Mouse (Mus musculus) hindbrain, embryonic 14.5 days (tissue): ENCODE data around the gene Gpr1. TPM values are rescaled to one million over a fixed set of nuclear protein-coding genes. Genes with fewer than 3 reads are reported as not detected.

Experiments used
- ATAC-seq: fragments of 200-750 bp; cut with Nextera tagmentation; 2 replicates; pipeline ENCODE4 v1.8.0; 2017; ENCODE audit warnings: moderate number of reproducible peaks, mild to moderate bottlenecking, moderate TSS enrichment, moderate library complexity; ENCODE audit not compliant: low FRiP score
- DNase-seq: peaks from one replicate; pipeline ENCODE4 v3.0.0-alpha.2; 2015; ENCODE audit warnings: low spot score
- H3K27ac ChIP-seq: fragments of 300-500 bp; sonication (generic); 2 replicates; pipeline ENCODE4 v1.5.1; 2014; ENCODE audit warnings: mild to moderate bottlenecking, moderate library complexity
- H3K27me3 ChIP-seq: fragments of 300-500 bp; sonication (generic); 2 replicates; pipeline ENCODE4 v1.6.1; 2014; ENCODE audit warnings: mild to moderate bottlenecking, low read length, mixed read lengths; ENCODE audit not compliant: control insufficient read depth, insufficient read depth
- H3K36me3 ChIP-seq: fragments of 300-500 bp; sonication (generic); replicated peaks from 2 replicates; pipeline ENCODE4 v1.6.1; 2014; ENCODE audit not compliant: control insufficient read depth, insufficient read depth
- H3K4me1 ChIP-seq: fragments of 300-500 bp; sonication (generic); replicated peaks from 2 replicates; pipeline ENCODE4 v1.6.1; 2014; ENCODE audit warnings: antibody characterized with exemption, low read length, mixed read lengths; ENCODE audit not compliant: control insufficient read depth, insufficient read depth
- H3K4me2 ChIP-seq: fragments of 300-500 bp; sonication (generic); replicated peaks from 2 replicates; pipeline ENCODE4 v1.6.1; 2014; ENCODE audit warnings: mild to moderate bottlenecking, moderate library complexity
- H3K4me3 ChIP-seq: fragments of 300-500 bp; sonication (generic); replicated peaks from 2 replicates; pipeline ENCODE4 v1.5.1; 2014; ENCODE audit warnings: mild to moderate bottlenecking, low read length
- H3K9ac ChIP-seq: fragments of 300-500 bp; sonication (generic); 2 replicates; pipeline ENCODE4 v1.6.1; 2014
- H3K9me3 ChIP-seq: fragments of 300-500 bp; sonication (generic); 2 replicates; pipeline ENCODE4 v1.6.1; 2016; ENCODE audit warnings: low read length; ENCODE audit not compliant: control insufficient read depth
- WGBS: fragments of 180-500 bp; shearing (Covaris S2); extraction: QIAGEN DNeasy Blood & Tissue Kit; methylation state at CpG from one replicate; pipeline ENCODE4 v1.1.7; 2014; 5-methylcytosine and 5-hydroxymethylcytosine counted together
- polyA plus RNA-seq: library from polyadenylated mRNA; unstranded; fragments of >200 nt; fragmentation: Nextera tagmentation; extraction: Ambion mirVana; gene quantifications from 2 replicates; pipeline ENCODE4 v1.2.1, GENCODE M21; 2014

Gpr1 gene
- polyA plus RNA-seq, result 0.35 and 0.63 TPM in 2 replicates

DNA sequence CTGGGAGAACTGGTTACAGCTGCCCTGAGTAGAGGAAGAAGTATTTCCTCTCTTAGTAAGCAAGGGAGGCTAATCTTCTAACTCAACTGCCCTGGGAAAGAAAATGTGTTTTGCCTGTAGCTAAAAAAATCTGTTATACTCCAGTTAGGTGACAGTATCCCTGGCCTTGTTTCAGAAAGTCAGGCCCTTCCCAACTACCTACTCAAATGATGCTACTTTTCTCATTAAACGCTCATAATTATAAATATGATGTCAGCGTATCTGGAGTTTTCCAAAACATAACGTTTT is at the start of gene Gpr1:
TSS of gene Gpr1 (minus strand) at position 273 of the 288 bp plus-strand sequence.
- DNase-seq, result no peak
- 40% methylated on average over 3 of the region's 3 CpGs for WGBS
- Histone ChIP-seq H3K4me1 (peaks cover 16% of the 10 kb centered on the region; the same call in 1 of the 2 replicates), H3K9ac (peak within 1 kb of the TSS; percentile 50), H3K27ac (peak within 1 kb of the TSS; percentile 57), H3K4me3 (peak within 1 kb of the TSS; percentile 1; the same call in 1 of the 2 replicates), H3K4me2 (peak within 1 kb of the TSS; percentile 47), H3K36me3 (no peaks in the 10 kb centered on the region), H3K9me3 (no peaks in the 10 kb centered on the region), H3K27me3 (no peaks in the 10 kb centered on the region)
- no peak for ATAC-seq

DNA sequence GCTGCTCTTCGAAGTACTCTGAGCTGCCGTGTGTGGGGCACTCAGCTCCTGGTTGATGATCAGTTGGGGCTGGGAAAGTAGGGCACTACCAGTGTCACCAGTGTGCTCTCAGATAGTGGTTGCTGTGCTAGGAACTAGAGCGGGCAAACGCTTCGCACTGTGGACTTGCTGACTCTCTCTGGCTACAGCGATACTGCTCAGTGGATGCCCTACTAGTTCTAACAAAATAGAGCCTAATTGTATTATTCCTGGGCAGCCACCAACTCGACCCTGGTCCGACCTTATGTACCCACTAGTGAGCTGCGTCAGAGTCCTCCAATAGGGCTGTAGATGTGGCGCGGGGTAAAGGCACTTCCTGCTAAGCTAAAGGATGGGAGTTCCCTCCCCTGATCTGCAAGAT is 49.3 kb upstream of the Gpr1 start:
- Histone ChIP-seq H3K9me3 (no peaks in the 10 kb centered on the region), H3K4me2 (no peak overlapping the region), H3K36me3 (no peaks in the 10 kb centered on the region), H3K27me3 (peaks cover 87% of the 10 kb centered on the region), H3K9ac (no peak overlapping the region), H3K4me1 (no peaks in the 10 kb centered on the region), H3K4me3 (no peak overlapping the region), H3K27ac (no peak overlapping the region)
- no peak for DNase-seq
- peak; percentile 37; the same call in 1 of the 2 replicates for ATAC-seq
- 36% methylated on average over 11 of the region's 11 CpGs for WGBS

DNA sequence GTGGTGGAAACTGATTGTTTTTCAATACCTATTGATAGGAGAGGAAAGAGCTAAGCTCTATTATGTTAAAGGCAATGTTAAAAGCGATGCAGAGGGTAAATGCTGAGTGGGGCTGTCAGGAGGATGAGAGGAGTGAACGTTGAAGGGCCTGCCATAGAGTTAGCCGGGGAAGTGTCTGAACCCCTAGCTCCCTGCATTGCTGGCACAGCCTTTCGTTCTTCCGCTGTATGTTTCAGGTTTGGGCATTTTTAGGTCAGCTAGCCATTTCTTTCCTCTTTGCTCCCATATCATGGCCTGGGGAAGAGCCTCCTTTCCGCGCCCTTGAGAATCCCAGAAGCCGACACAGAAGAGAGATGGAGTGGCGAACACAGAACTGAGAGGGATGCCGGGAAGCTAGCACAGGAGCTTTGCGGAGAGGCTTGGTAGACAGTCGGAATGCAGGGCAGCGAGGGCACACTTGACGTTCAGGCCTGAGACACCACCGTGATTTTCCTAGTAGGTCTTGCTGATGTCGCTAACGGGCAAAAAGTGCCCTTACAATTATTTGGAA is 46.8 kb upstream of the Gpr1 start:
- 51% methylated on average over 17 of the region's 17 CpGs for WGBS
- Histone ChIP-seq H3K4me3 (no peak overlapping the region), H3K9ac (no peak overlapping the region), H3K27ac (no peak overlapping the region), H3K4me2 (no peak overlapping the region), H3K27me3 (peaks cover 92% of the 10 kb centered on the region), H3K9me3 (no peaks in the 10 kb centered on the region), H3K4me1 (no peaks in the 10 kb centered on the region), H3K36me3 (no peaks in the 10 kb centered on the region)
- no peak for ATAC-seq
- no peak for DNase-seq

DNA sequence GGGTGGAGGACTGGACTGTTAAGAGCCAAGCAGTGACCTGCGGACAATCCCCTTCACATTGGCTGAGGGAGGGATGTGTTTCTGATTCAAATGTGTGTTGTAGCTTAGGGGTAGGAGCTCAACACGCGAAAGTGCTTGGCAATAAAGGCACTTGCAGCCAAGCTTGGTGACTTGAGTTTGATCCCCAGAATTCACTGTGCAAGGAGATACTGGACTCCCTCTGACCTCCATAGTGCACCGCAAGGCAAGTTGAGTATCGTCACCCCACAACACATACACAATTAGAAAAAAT is 46.3 kb upstream of the Gpr1 start:
- Histone ChIP-seq H3K4me1 (no peaks in the 10 kb centered on the region; the same call in 1 of the 2 replicates), H3K4me2 (no peak overlapping the region), H3K27me3 (peaks cover 92% of the 10 kb centered on the region), H3K36me3 (no peaks in the 10 kb centered on the region), H3K9ac (no peak overlapping the region), H3K4me3 (no peak overlapping the region), H3K9me3 (no peaks in the 10 kb centered on the region), H3K27ac (no peak overlapping the region)
- DNase-seq (peak; percentile 22), ATAC-seq (no peak)
- WGBS, result 45% methylated on average over 5 of the region's 5 CpGs

DNA sequence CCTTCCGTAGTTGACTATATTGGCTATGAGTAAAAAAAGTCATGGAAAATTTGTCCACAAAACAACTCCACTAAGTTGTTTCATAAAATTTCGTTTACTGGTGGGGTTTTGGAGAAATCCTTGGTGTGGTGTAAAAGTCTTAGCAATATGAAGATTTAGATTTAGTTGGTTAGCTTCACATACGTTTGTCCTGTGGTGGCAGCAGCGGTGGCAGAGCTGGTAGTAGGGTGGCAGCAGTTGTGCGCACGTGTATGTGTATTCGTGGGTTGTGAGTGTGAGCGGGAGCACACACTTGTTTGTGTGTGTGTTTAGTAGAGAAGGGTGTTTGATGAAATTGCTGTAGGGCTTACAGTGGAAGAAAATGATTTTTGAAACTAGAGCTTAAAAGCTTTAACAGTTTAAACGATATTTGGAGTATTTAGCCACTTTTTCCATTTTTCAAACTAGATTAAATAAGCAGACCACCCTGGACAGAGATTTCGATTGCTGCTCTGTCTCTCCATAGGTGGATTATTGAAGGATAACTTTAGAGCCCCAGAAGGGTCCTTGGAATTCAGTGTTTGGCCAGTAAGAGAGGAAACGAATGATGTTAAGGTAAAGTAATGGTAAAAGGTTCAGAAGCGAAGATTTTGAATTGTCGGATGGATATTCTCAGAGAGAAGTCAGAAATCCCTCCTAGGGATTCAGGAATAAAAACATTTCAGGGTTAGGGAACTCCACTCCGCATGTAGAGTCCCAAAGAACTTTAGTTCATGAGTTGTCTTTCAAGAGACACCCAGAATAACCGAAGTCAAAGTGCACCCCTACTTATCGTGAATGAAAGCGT is 45.8 kb upstream of the Gpr1 start:
- H3K4me1 ChIP-seq, result no peaks in the 10 kb centered on the region; the same call in 1 of the 2 replicates
- no peak overlapping the region for H3K27ac ChIP-seq
- ATAC-seq (no peak), DNase-seq (peak; percentile 26)
- H3K27me3 ChIP-seq, result peaks cover 92% of the 10 kb centered on the region
- no peaks in the 10 kb centered on the region for H3K9me3 ChIP-seq
- H3K36me3 ChIP-seq, result no peaks in the 10 kb centered on the region
- no peak overlapping the region for H3K9ac ChIP-seq
- H3K4me2 ChIP-seq, result no peak overlapping the region
- 46% methylated on average over 17 of the region's 17 CpGs for WGBS
- H3K4me3 ChIP-seq, result no peak overlapping the region

- no peaks in the 10 kb centered on the region for H3K9me3 ChIP-seq
- H3K4me3 ChIP-seq, result no peak overlapping the region
- 51% methylated on average over 11 of the region's 11 CpGs for WGBS
- no peaks in the 10 kb centered on the region for H3K36me3 ChIP-seq
- no peak overlapping the region for H3K9ac ChIP-seq
- H3K27me3 ChIP-seq, result peaks cover 92% of the 10 kb centered on the region
- no peak for ATAC-seq
- H3K27ac ChIP-seq, result no peak overlapping the region
- no peak for DNase-seq
- no peaks in the 10 kb centered on the region; the same call in 1 of the 2 replicates for H3K4me1 ChIP-seq
- H3K4me2 ChIP-seq, result no peak overlapping the region
These were observed 45.0 kb upstream of the Gpr1 start for GRCm38 (mm10) chr1:63259271-63259830.

GRCm38 (mm10) chr1:63258501-63258900 is 44.2 kb upstream of the Gpr1 start:
- no peaks in the 10 kb centered on the region; the same call in 1 of the 2 replicates for H3K4me1 ChIP-seq
- 46% methylated on average over 2 of the region's 2 CpGs for WGBS
- no peak overlapping the region for H3K9ac ChIP-seq
- no peak for ATAC-seq
- no peak for DNase-seq
- H3K4me3 ChIP-seq, result no peak overlapping the region
- H3K27ac ChIP-seq, result no peak overlapping the region
- no peak overlapping the region for H3K4me2 ChIP-seq
- H3K9me3 ChIP-seq, result no peaks in the 10 kb centered on the region
- H3K36me3 ChIP-seq, result no peaks in the 10 kb centered on the region
- H3K27me3 ChIP-seq, result peaks cover 92% of the 10 kb centered on the region

- Histone ChIP-seq H3K27me3 (peaks cover 91% of the 10 kb centered on the region), H3K9ac (no peak overlapping the region), H3K36me3 (no peaks in the 10 kb centered on the region), H3K4me1 (no peaks in the 10 kb centered on the region; the same call in 1 of the 2 replicates), H3K27ac (peak overlapping the region; percentile 77), H3K4me2 (no peak overlapping the region), H3K4me3 (no peak overlapping the region), H3K9me3 (no peaks in the 10 kb centered on the region)
- peak; percentile 73; the same call in 1 of the 2 replicates for ATAC-seq
- WGBS, result 8% methylated on average over 5 of the region's 5 CpGs
- no peak for DNase-seq
These were observed 41.7 kb upstream of the Gpr1 start for GRCm38 (mm10) chr1:63256083-63256482.

GRCm38 (mm10) chr1:63255101-63255500 is 40.8 kb upstream of the Gpr1 start:
- H3K4me2 ChIP-seq, result no peak overlapping the region
- no peaks in the 10 kb centered on the region for H3K9me3 ChIP-seq
- 12% methylated on average over 4 of the region's 4 CpGs for WGBS
- peaks cover 91% of the 10 kb centered on the region for H3K27me3 ChIP-seq
- H3K4me1 ChIP-seq, result no peaks in the 10 kb centered on the region; the same call in 1 of the 2 replicates
- no peak for ATAC-seq
- no peak overlapping the region for H3K9ac ChIP-seq
- DNase-seq, result no peak
- H3K27ac ChIP-seq, result peak overlapping the region; percentile 70; the same call in 1 of the 2 replicates
- H3K36me3 ChIP-seq, result no peaks in the 10 kb centered on the region
- no peak overlapping the region for H3K4me3 ChIP-seq
